Mouse (Mus musculus): ENCODE measurements around the gene Ankrd40. TPM values are rescaled to one million over a fixed set of nuclear protein-coding genes. Genes with fewer than 3 reads are reported as not detected.
A peak's percentile ranks its signal among the peaks of the same experiment; 100 is the strongest.

The Ankrd40 gene
- polyA plus RNA-seq, 1 experiment from 2014 or later = 22.9 TPM

DNA sequence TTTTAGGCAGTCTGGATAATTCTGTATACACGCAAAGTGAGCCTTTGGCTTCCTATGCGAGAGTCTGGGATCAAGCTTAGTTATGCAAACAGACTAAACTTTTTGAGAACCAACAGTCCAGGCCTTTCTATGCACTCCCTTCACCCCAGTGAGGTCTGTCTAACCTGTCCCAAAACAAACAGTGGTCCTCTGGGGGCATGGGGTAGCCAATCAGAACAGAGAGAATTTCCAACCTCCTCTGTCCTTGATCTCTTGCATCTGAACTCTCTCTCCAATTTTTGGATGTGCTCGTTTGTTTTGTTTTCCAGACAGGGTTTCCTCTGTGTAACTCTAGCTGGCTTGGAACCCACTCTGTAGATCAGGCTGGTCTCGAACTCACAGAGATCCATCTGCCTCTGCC lies 61.2 kb downstream of the Ankrd40 start:
- Histone ChIP-seq H3K27ac (replicated peaks) (no peak overlapping the region), H3K4me2 (replicated peaks) (no peak overlapping the region), H3K4me1 (peaks cover 12% of the 10 kb centered on the region; the same call in 1 of the 2 replicates), H3K27me3 (peaks cover 11% of the 10 kb centered on the region; the same call in 1 of the 2 replicates), H3K9me3 (replicated peaks) (no peaks in the 10 kb centered on the region), H3K4me3 (replicated peaks) (no peak overlapping the region), H3K9ac (no peak overlapping the region), H3K36me3 (no peaks in the 10 kb centered on the region)
- no peak for ATAC-seq (ENCODE audit: insufficient number of reproducible peaks, low FRiP score, low TSS enrichment, low read depth)
- 73% methylated on average over 4 of the region's 4 CpGs for WGBS

DNA sequence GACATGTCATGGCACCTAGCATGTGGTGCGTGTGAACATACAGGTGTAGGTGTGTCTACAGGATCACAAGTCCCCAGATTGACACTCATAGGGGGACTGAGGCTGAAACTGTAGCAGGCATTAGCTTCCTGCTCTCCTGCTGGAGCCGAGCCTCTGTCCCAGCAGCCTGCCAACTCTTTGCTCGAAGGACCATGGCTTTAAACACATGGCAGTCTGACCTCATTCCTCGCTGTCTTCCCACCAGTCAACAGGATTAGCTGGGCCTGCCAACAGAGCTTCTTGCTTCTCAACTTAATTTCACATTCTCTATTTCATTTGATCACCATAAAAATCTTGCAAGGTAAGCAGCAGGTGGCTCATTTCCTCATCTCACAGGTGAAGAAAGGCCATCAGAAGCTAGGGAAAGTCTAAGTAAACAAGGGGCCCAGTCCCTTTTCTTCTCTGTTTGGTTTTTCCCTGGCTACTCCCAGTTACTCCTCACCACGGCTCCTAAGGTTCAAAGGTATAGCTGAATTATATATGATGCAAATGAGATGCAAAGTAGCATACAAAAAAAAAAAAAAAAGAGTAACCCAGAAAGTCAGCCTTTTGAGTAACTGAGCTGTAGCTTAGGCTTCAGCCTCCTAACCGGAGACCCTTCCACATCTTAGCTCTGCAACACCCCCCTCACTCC lies 62.1 kb downstream of the Ankrd40 start:
- no peak overlapping the region for H3K9ac ChIP-seq
- peaks cover 12% of the 10 kb centered on the region; the same call in 1 of the 2 replicates for H3K4me1 ChIP-seq
- peaks cover 11% of the 10 kb centered on the region; the same call in 1 of the 2 replicates for H3K27me3 ChIP-seq
- H3K9me3 ChIP-seq (replicated peaks) = no peaks in the 10 kb centered on the region
- H3K4me2 ChIP-seq (replicated peaks) = no peak overlapping the region
- WGBS = 66% methylated on average over 6 of the region's 6 CpGs
- no peak overlapping the region for H3K4me3 ChIP-seq (replicated peaks)
- no peaks in the 10 kb centered on the region for H3K36me3 ChIP-seq
- ATAC-seq (ENCODE audit: insufficient number of reproducible peaks, low FRiP score, low TSS enrichment, low read depth) = no peak
- 0 out of 2 replicates have a peak overlapping the region, but pooled peaks have one; percentile 7 for H3K27ac ChIP-seq (replicated peaks)

DNA sequence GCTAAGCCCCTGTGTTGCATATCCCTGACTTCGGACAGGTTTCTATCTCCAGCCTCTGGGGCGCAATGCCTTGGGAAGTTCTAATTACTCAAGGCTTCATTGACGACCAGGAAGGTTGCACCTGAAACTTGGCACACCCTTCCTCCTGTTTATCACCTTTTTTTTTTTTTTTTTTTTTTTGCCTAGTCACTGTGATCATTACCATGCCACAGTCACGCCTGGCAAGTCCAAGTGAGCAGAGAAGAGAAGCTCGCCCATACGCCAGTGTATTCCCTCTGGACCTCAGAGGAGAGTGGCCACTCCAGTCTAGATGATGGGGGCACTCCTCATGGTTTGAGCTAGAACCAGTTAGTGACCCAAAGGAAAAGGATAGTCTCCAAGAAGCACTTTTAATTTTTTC lies 63.0 kb downstream of the Ankrd40 start:
- ATAC-seq (ENCODE audit: insufficient number of reproducible peaks, low FRiP score, low TSS enrichment, low read depth) = no peak
- Histone ChIP-seq H3K4me1 (peaks cover 12% of the 10 kb centered on the region; the same call in 1 of the 2 replicates), H3K4me3 (replicated peaks) (no peak overlapping the region), H3K9ac (no peak overlapping the region), H3K27me3 (peaks cover 11% of the 10 kb centered on the region; the same call in 1 of the 2 replicates), H3K9me3 (replicated peaks) (no peaks in the 10 kb centered on the region), H3K4me2 (replicated peaks) (no peak overlapping the region), H3K27ac (replicated peaks) (no peak overlapping the region), H3K36me3 (no peaks in the 10 kb centered on the region)
- WGBS = 83% methylated on average over 6 of the region's 6 CpGs

Other genes with a start within 250 kb of the Ankrd40 start
- 37.8 and 38.1 TPM in 2 replicates for gene Tob1, start 116.5 kb upstream of the Ankrd40 start, polyA plus RNA-seq (2015; fragmentation: Nextera tagmentation; extraction: Ambion mirVana)
- gene Wfikkn2, start 82.0 kb upstream of the Ankrd40 start, polyA plus RNA-seq (2015; fragmentation: Nextera tagmentation; extraction: Ambion mirVana) = 6.5 and 6.8 TPM in 2 replicates
- 0.60 TPM in 1 of 2 replicates, not detected in the other for gene Gm21885, start 46.1 kb upstream of the Ankrd40 start, polyA plus RNA-seq (2015; fragmentation: Nextera tagmentation; extraction: Ambion mirVana)
- 106 and 112 TPM in 2 replicates for gene Luc7l3, start 6.0 kb upstream of the Ankrd40 start, polyA plus RNA-seq (2015; fragmentation: Nextera tagmentation; extraction: Ambion mirVana)
- gene Abcc3, start 65.0 kb downstream of the Ankrd40 start, polyA plus RNA-seq (2015; fragmentation: Nextera tagmentation; extraction: Ambion mirVana) = 2.8 and 4.4 TPM in 2 replicates
- 29.1 and 30.3 TPM in 2 replicates for gene Cacna1g, start 146.2 kb downstream of the Ankrd40 start, polyA plus RNA-seq (2015; fragmentation: Nextera tagmentation; extraction: Ambion mirVana)
- 0.16 and 1.2 TPM in 2 replicates for gene Spata20, start 158.2 kb downstream of the Ankrd40 start, polyA plus RNA-seq (2015; fragmentation: Nextera tagmentation; extraction: Ambion mirVana)
- gene Epn3, start 172.0 kb downstream of the Ankrd40 start, polyA plus RNA-seq (2015; fragmentation: Nextera tagmentation; extraction: Ambion mirVana) = 11.7 and 11.8 TPM in 2 replicates
- gene Mycbpap, start 193.7 kb downstream of the Ankrd40 start, polyA plus RNA-seq (2015; fragmentation: Nextera tagmentation; extraction: Ambion mirVana) = 4.0 and 5.8 TPM in 2 replicates
- 4.3 and 5.4 TPM in 2 replicates for gene Rsad1, start 221.3 kb downstream of the Ankrd40 start, polyA plus RNA-seq (2015; fragmentation: Nextera tagmentation; extraction: Ambion mirVana)
- gene Chad, start 237.0 kb downstream of the Ankrd40 start, polyA plus RNA-seq (2015; fragmentation: Nextera tagmentation; extraction: Ambion mirVana) = 7.5 and 12.0 TPM in 2 replicates